Mouse (Mus musculus) layer of hippocampus, adult 8-10 months (tissue): Measurements from ENCODE around the gene Aff3. TPM values are rescaled to one million over a fixed set of nuclear protein-coding genes. Genes with fewer than 3 reads are reported as not detected.

Experiments
- DNase-seq, 2 experiments: peaks; one replicate each; pipeline ENCODE4 v3.0.0; 2022; ENCODE audit warnings: low spot score in 2 of 2
- total RNA-seq, 4 experiments: library from RNA; stranded (reverse); gene quantifications; 2 replicates each; pipeline ENCODE4 v1.2.4; 2022

The Aff3 gene
- total RNA-seq, 4 experiments from 2014 or later, result 101 to 141 (median 116) TPM

DNA sequence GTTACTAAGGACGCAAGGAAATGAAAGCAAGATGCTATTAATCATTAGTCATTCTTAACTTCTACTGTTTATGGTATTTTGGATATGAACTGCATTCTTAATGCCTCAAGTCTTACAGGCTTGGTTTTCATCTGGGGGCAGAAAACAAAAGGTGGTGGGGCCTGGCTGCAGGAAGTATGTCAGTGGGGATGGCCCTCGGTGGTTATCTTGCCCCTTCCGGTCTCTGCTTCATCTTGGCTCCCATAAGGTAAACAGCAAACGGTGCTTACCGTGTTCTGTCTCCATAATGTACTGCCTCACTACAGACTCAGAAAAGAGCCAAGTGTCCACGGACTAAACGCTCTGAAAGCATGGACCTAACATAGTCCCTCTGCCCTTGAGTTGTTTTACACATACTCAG, 60.1 kb downstream of the Aff3 start:
- DNase-seq, result no peak

DNA sequence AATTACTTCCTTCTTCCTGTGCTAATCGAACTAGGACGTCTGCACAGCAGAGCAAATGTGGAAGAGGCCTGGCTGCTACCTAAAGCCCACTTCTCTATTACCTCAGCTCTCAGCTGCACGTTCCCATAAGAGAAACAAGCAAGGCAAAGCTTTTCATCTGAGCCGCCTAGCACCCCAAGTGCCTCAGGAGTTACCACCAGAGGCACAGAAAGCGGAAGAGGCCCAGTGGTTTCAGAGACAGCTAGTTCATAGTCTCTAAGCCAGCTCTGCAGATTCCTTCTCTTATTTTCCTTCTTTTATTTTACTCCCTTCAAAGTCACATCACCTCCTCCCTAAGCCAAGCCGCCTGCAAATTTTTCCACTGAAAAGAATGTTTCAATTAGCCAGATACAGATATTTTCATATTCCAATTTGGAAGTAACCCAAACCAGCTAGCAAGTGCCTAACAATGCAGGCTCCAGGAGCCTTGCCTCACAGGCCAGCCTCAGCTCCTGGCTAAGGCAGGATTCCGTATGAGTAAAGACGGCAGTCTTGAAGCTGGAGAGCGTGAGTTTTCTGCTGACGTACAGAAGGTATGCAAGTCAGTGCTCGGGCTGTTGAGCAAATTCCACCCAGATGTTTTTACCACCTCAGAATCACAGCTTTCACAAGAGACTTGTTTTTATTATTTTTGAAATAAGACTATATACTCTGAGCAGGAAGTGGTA, 62.8 kb downstream of the Aff3 start:
- DNase-seq, result no peak

- no peak for DNase-seq
These were observed 69.4 kb downstream of the Aff3 start for GRCm38 (mm10) chr1:38595311-38595710.

- no peak for DNase-seq
These were observed 70.0 kb downstream of the Aff3 start for GRCm38 (mm10) chr1:38594766-38595165.

- DNase-seq, result no peak
These were observed 73.6 kb downstream of the Aff3 start for GRCm38 (mm10) chr1:38591194-38591593.

DNA sequence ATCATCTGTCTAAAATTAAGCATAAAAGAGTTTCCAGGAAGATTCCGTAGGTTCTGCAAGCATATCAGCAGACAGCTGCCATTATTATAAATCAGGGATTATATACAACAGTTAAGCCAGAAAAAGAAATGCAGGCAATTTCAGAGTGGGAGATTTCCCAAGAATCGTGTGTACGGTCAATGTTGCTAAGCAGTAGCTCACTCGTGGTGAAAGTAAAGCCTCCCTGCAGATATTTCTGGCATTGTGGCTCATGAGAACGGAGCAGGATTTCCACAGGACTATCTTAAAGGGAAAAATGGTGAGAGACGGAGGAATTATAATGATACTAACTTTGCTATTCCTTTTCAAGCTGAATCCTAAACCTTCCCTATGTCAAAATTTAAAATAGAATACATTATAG, 76.0 kb downstream of the Aff3 start:
- DNase-seq, result no peak

- no peak for DNase-seq
These were observed 82.4 kb downstream of the Aff3 start for GRCm38 (mm10) chr1:38582328-38582727.

- DNase-seq, result no peak
These were observed 84.2 kb downstream of the Aff3 start for GRCm38 (mm10) chr1:38580572-38580971.

GRCm38 (mm10) chr1:38578339-38578738, 86.4 kb downstream of the Aff3 start:
- DNase-seq, result no peak

DNA sequence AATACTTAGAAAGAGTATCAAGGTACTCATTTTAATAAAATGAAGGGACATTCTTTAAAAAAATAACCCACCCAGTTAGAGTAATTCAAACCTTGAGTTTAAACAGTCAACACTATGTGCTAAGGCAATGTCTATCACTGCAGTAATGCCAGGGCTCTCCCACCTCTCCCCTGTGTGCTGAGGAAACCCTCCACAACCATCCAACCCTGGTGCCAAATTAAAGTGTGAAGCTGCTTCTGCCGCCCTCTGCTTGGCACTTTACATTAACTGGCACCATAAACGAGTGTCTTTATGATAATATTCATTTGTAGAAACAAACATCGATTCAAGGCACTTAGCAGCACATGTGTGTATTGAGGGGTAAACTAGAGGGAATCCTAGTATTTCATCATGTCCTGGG, 97.0 kb downstream of the Aff3 start:
- DNase-seq, result no peak

- DNase-seq, result no peak
These were observed 98.6 kb downstream of the Aff3 start for GRCm38 (mm10) chr1:38566101-38566678.

DNA sequence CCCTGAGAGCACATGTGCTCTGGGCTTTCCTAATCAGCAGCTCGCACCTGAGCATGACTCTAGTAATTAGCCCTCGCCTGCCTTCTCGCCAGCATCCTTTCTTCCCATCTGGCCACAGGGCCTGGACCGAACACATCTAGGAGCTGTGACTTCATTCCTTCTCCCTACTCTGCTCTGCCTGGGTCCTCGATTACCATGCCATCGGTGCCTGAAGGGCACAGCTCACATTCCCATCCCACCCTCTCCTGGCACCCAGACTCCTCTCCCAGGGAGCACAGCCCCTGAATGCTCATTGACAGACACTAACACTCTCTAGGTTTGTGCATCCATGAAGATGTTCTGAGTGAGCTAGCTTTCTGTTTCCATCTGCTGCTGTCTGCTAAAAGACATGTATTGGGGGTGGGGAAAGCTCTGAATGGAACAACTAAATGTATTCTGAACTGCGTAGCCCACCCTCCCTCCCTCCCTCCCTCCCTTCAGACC, 99.4 kb downstream of the Aff3 start:
- no peak for DNase-seq

DNA sequence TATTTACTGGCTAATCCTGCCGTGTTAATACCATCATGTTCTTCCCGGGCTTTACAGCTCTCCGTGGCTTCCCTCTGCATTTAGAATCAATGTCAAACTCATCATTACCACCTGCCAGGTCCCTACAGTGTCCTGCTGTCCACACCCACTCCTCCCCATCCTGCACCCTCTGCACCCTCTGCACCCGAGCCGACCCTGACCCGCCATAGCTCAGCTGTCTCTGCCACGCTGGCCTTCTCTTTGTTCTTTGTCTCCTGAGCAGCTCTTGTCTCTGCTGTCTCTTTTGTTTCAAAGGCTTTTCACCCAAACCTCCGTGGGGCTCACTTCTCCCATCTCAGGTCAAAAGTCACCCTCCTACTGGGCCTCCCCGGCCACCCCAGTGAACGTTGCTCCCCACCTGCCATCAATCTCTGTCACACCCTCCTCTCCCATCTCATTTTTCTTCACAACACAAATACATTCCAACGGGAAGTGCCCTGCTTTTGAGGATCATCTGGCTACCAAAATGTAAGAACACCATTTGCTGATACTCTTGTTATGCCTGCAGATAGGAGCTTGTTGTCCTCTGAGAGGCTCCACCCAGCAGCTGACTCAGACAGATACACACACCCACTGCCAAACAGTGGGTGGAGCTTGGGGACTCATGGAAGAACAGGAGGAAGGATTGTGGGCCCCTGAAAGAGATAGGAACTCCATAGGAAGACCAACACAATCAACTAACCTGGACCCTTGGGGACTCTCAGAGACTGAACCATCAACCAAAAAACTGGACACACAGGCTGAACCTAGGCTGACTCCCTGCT, 102.2 kb downstream of the Aff3 start:
- no peak for DNase-seq

DNA sequence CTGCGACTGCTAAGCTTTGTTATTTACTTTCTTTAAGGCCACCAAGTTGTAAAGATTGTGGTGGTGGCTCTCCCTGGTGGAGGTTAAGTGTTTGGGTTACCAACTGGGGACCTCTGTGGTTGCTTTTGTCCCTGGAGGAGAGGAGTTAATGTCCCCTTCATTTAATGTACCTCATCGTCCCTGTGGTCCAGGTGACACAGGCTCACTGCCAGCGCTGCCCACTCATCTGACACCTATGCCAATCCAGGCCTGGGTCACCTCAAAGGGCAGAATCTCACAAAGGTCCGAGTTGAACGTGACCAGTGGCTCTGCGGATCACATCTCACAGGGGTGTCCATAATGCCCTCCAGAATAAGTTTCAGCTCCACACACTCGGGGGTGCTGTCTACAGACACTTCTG, 103.4 kb downstream of the Aff3 start:
- no peak for DNase-seq

GRCm38 (mm10) chr1:38560666-38561065, 104.1 kb downstream of the Aff3 start:
- DNase-seq, result no peak

DNA sequence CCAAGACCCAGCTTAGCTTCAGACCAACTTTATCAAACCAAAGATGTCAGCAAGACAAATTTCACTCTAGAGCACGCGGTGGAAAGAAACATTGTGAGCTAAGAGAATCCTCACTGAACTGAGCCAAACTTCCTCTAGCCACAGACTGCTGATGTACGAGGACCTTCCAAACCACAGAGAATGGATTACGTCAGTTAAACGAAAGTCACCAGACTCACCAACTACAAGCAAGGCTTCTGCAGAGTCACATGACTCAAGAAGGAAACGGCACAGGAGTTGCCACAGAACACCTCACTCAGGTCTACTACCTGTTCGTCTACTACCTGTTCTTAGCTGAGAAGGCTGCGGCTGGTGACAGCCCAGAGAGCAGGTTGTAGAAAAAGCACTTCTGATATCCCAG, 107.1 kb downstream of the Aff3 start:
- DNase-seq, result no peak

GRCm38 (mm10) chr1:38554546-38554945, 110.2 kb downstream of the Aff3 start:
- no peak for DNase-seq

- no peak for DNase-seq
These were observed 111.7 kb downstream of the Aff3 start for GRCm38 (mm10) chr1:38553090-38553489.

DNA sequence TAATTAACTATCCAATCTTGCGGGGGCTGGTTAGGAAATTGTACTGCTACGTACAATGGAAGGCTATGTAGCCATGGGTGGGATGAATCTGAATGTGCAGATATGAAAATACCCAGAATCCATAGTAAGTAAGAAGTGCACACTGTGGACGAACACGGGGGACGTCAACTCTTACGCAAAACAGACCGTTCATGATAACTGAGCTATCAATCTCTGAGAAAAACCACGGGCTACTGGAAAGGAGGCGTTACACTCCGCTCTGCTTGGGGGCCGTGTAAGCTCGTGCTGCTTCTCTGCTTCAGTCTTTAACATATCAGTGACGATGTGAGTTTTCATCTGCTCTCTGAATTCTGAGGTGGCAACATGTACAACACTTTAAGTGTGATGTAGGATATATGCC, 114.2 kb downstream of the Aff3 start:
- DNase-seq, result no peak

- no peak for DNase-seq
These were observed 115.8 kb downstream of the Aff3 start for GRCm38 (mm10) chr1:38548671-38549661.

DNA sequence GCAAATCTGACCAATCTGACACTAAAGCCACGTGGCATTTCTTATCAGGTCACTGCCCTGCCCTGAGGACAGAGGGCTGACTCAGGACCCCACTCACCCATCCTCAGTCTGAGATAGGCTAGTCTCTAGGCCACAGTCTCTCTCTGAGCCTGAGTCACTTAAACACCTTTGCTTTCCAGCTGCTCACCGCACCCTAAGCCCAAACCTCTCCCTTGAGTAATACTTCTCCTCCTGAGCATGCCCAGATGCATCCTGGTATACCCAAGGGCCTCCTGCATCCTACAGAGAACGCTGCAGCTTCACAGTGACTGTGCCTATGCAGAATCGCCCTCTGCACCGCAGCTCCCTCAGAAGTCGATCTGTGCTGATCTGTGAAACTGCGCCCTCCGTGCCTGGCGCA, 117.1 kb downstream of the Aff3 start:
- DNase-seq, result no peak
